Mouse (Mus musculus): ENCODE measurements at regions not wholly inside any gene's neighbourhood (a gene's known extent, or its start where the extent isn't known, plus 50 kb on each side); places are given as distances from the start of the nearest gene placed in this dataset.

GRCm38 (mm10) chr2:34025715-34026360, 138.1 kb upstream of the Mvb12b start:
- Histone ChIP-seq H3K9ac (replicated peaks; ENCODE audit: low read depth, low read length) (no peak overlapping the region), H3K4me1 (ENCODE audit: control insufficient read depth, insufficient read depth) (peaks cover 5% of the 10 kb centered on the region; the same call in 1 of the 2 replicates), H3K27me3 (ENCODE audit: control insufficient read depth, insufficient read depth, low read length) (no peaks in the 10 kb centered on the region), H3K9me3 (replicated peaks; ENCODE audit: control insufficient read depth, low read length) (no peaks in the 10 kb centered on the region), H3K27ac (ENCODE audit: low read depth) (no peak overlapping the region), H3K4me2 (ENCODE audit: low read depth, low read length) (no peak overlapping the region), H3K4me3 (ENCODE audit: low read depth, low read length) (no peak overlapping the region), H3K36me3 (replicated peaks; ENCODE audit: control insufficient read depth, insufficient read depth, low read length) (no peaks in the 10 kb centered on the region)
- ATAC-seq (ENCODE audit: insufficient read depth, low read depth) (no peak), DNase-seq (ENCODE audit: low spot score) (no peak)
- WGBS = 52% methylated on average over 9 of the region's 10 CpGs
- TF ChIP-seq EP300 (IDR thresholded peaks at IDR 0.05; ENCODE audit: low read depth) = no peak
- TF ChIP-seq CTCF (IDR thresholded peaks at IDR 0.05; ENCODE audit: low read depth) = peak; percentile 10; the same call in 1 of the 2 replicates

- H3K27ac ChIP-seq (ENCODE audit: low read depth) = no peak overlapping the region
- no peak for DNase-seq (ENCODE audit: low spot score)
These were observed 129.4 kb upstream of the Mvb12b start for GRCm38 (mm10) chr2:34017142-34017453.

GRCm38 (mm10) chr2:34016350-34017141, 128.8 kb upstream of the Mvb12b start:
- H3K36me3 ChIP-seq (replicated peaks; ENCODE audit: control insufficient read depth, insufficient read depth, low read length) = no peaks in the 10 kb centered on the region
- H3K4me3 ChIP-seq (ENCODE audit: low read depth, low read length) = no peak overlapping the region
- no peak overlapping the region for H3K9ac ChIP-seq (replicated peaks; ENCODE audit: low read depth, low read length)
- no peak for ATAC-seq (ENCODE audit: insufficient read depth, low read depth)
- no peaks in the 10 kb centered on the region for H3K9me3 ChIP-seq (replicated peaks; ENCODE audit: control insufficient read depth, low read length)
- 59% methylated on average over 20 of the region's 20 CpGs for WGBS
- no peaks in the 10 kb centered on the region for H3K4me1 ChIP-seq (ENCODE audit: control insufficient read depth, insufficient read depth)
- no peak for TF ChIP-seq EP300 (IDR thresholded peaks at IDR 0.05; ENCODE audit: low read depth)
- no peak for TF ChIP-seq CTCF (IDR thresholded peaks at IDR 0.05; ENCODE audit: low read depth)
- no peak overlapping the region for H3K4me2 ChIP-seq (ENCODE audit: low read depth, low read length)
- DNase-seq (ENCODE audit: low spot score) = no peak
- H3K27ac ChIP-seq (ENCODE audit: low read depth) = no peak overlapping the region
- H3K27me3 ChIP-seq (ENCODE audit: control insufficient read depth, insufficient read depth, low read length) = no peaks in the 10 kb centered on the region

More at GRCm38 (mm10) chr2:34017142-34017453, 129.4 kb upstream of the Mvb12b start:
- no peak overlapping the region for H3K9ac ChIP-seq (replicated peaks; ENCODE audit: low read depth, low read length)
- ATAC-seq (ENCODE audit: insufficient read depth, low read depth) = no peak
- H3K9me3 ChIP-seq (replicated peaks; ENCODE audit: control insufficient read depth, low read length) = no peaks in the 10 kb centered on the region
- H3K4me2 ChIP-seq (ENCODE audit: low read depth, low read length) = no peak overlapping the region
- H3K27me3 ChIP-seq (ENCODE audit: control insufficient read depth, insufficient read depth, low read length) = no peaks in the 10 kb centered on the region
- 56% methylated on average over 5 of the region's 5 CpGs for WGBS
- H3K4me3 ChIP-seq (ENCODE audit: low read depth, low read length) = no peak overlapping the region
- TF ChIP-seq CTCF (IDR thresholded peaks at IDR 0.05; ENCODE audit: low read depth) = no peak
- no peak for TF ChIP-seq EP300 (IDR thresholded peaks at IDR 0.05; ENCODE audit: low read depth)
- no peaks in the 10 kb centered on the region for H3K36me3 ChIP-seq (replicated peaks; ENCODE audit: control insufficient read depth, insufficient read depth, low read length)
- no peaks in the 10 kb centered on the region for H3K4me1 ChIP-seq (ENCODE audit: control insufficient read depth, insufficient read depth)

- Histone ChIP-seq H3K4me2 (ENCODE audit: low read depth, low read length) (no peak overlapping the region), H3K36me3 (replicated peaks; ENCODE audit: control insufficient read depth, insufficient read depth, low read length) (no peaks in the 10 kb centered on the region), H3K27ac (ENCODE audit: low read depth) (no peak overlapping the region), H3K4me1 (ENCODE audit: control insufficient read depth, insufficient read depth) (no peaks in the 10 kb centered on the region), H3K27me3 (ENCODE audit: control insufficient read depth, insufficient read depth, low read length) (no peaks in the 10 kb centered on the region), H3K4me3 (ENCODE audit: low read depth, low read length) (no peak overlapping the region), H3K9me3 (replicated peaks; ENCODE audit: control insufficient read depth, low read length) (no peaks in the 10 kb centered on the region), H3K9ac (replicated peaks; ENCODE audit: low read depth, low read length) (no peak overlapping the region)
- no peak for TF ChIP-seq CTCF (IDR thresholded peaks at IDR 0.05; ENCODE audit: low read depth)
- TF ChIP-seq EP300 (IDR thresholded peaks at IDR 0.05; ENCODE audit: low read depth) = no peak
- ATAC-seq (ENCODE audit: insufficient read depth, low read depth) = no peak
- no peak for DNase-seq (ENCODE audit: low spot score)
- whole genome bisulfite sequencing = 83% methylated on average over 7 of the region's 7 CpGs
These were observed 127.9 kb upstream of the Mvb12b start for GRCm38 (mm10) chr2:34015640-34015995.

- Histone ChIP-seq H3K4me2 (ENCODE audit: low read depth, low read length) (no peak overlapping the region), H3K36me3 (replicated peaks; ENCODE audit: control insufficient read depth, insufficient read depth, low read length) (no peaks in the 10 kb centered on the region), H3K9ac (replicated peaks; ENCODE audit: low read depth, low read length) (no peak overlapping the region), H3K4me1 (ENCODE audit: control insufficient read depth, insufficient read depth) (no peaks in the 10 kb centered on the region), H3K27ac (ENCODE audit: low read depth) (no peak overlapping the region), H3K9me3 (replicated peaks; ENCODE audit: control insufficient read depth, low read length) (no peaks in the 10 kb centered on the region), H3K27me3 (ENCODE audit: control insufficient read depth, insufficient read depth, low read length) (no peaks in the 10 kb centered on the region), H3K4me3 (ENCODE audit: low read depth, low read length) (no peak overlapping the region)
- TF ChIP-seq EP300 (IDR thresholded peaks at IDR 0.05; ENCODE audit: low read depth) = no peak
- TF ChIP-seq CTCF (IDR thresholded peaks at IDR 0.05; ENCODE audit: low read depth) = no peak
- DNase-seq (ENCODE audit: low spot score) = no peak
- 63% methylated on average over 8 of the region's 8 CpGs for WGBS
- no peak for ATAC-seq (ENCODE audit: insufficient read depth, low read depth)
These were observed 127.3 kb upstream of the Mvb12b start for GRCm38 (mm10) chr2:34014868-34015639.

Data from heart, postnatal 0 days (tissue).